Mouse (Mus musculus) lung, postnatal 36 days (tissue): ENCODE measurements around the gene Sh2d2a.
"Not testable (repeated sequence)": the region's sequence is repeated elsewhere in the genome, so short reads cannot be mapped to it uniquely, and the experiment has no call there.

Experiments
- DNase-seq: peaks from one replicate; pipeline ENCODE4 v3.0.0; 2022; ENCODE audit warnings: mixed read lengths

The Sh2d2a gene

DNA sequence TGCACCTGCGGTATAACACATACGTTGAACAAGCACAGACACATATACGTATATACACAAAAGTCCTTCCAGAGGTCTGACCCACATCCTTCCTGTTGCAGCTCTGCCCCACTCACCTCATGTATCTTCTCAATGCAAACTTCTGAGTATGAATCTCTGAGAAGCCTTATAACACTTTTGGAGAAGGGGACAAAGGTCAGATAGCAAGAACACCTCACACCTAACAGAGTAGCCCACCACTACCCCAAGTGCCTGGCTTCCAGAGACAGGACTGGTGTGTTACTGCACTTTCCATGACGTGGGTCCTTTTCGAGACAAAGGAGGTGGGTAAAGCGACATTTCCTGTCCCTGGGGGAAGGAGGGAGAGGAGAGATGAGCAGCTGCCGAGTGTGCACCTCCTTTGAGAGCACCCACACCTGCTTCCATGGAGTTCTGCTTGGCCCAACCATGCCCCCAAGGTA is at the start of gene Sh2d2a:
Sh2d2a (plus strand) TSS at position 106 of the 461 bp plus-strand sequence.
- DNase-seq: no peak

DNA sequence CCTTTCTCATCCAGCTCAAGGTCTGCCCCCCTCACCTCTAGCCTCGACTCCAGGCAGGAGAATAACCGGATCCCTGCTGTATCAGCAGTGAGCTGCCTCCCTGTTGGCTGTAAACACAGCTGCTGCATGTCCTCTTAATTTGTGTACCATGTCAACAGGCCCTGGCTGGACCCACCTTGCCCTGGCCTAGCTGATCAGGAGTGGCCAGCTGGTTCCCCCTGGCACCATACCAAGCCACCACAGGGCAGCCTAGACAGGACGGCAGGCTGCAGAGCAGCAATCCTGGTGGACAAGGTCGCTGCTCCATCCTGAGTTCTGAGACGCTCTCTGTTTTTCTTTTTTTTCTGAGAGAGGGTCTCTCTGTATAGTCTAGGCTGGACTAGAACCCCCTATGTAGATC is 44.9 kb upstream of the Sh2d2a start:
- DNase-seq: no peak

DNA sequence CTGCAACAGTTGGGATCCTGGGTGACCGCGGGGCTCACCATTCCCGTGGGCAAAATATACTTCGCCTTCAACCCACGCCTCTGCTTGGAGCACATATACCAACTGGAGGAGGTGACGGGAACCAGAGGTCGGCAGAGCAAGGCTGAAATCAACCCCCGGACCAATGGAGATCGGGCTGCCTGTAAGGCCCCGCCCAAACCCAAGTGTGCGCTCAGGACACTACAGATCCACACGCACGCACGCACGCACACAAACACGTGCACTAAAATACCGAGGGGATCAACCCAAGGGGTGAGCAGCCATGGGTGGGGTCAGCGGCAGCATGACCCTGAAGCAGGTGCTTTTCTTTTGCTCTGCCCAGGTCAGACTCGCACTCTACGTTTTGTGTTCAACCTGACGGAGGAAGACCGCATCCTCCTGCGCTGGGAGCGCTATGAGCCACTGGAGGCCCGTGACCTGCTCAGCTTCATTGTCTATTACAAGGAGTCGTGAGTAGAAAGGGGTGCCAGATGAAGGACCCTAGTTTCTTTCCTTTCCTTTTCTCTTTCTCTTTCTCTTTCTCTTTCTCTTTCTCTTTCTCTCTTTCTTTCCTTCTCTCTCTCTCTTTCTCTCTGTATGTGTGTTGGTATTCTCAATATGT is 42.4 kb upstream of the Sh2d2a start:
- no peak for DNase-seq

DNA sequence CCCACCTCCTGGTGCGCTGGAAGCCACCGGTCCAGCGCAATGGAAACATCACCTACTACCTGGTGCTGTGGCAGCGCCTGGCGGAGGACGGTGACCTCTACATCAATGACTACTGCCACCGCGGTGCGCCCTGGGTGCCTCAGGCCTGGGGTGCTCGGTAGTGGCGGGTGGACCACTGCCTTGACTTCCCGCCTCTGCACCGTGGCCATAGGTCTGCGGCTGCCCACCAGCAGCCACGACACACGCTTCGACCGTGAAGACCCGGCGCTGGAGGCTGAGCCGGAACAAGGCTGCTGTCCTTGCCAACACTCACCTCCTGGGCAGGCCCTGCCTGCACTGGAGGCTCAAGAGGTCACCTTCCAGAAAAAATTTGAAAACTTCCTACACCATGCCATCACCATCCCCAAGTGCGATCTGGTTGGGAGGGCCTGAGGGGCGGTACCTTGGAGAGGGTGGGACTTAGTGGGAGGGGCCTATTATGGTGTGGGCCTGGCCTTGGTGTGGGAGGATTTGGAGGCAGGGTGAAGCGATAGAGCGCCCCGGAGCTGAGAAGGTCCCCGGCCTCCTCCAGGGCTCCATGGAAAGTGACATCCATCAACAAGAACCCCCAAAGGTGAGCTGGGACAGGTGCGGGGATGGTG is 37.1 kb upstream of the Sh2d2a start:
- DNase-seq: no peak

DNA sequence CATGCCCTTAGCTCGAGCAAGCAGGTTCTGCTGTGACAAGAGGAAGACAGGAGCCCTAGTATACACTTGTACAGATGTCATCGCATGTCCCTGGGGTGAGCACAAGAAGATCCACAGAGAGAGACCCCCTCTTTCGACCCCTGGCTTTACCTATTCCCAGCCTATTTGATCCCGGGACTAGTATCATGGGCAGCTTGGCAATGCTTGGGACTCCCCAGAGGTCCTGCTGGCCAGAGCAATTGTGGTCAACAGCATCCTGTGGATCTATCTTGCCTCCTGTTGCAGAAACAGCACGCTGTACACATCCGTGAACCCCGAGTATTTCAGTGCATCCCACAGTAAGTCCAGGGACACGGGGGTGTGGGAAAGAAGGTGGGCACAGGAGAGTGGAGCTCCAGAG is 35.3 kb upstream of the Sh2d2a start:
- no peak for DNase-seq

DNA sequence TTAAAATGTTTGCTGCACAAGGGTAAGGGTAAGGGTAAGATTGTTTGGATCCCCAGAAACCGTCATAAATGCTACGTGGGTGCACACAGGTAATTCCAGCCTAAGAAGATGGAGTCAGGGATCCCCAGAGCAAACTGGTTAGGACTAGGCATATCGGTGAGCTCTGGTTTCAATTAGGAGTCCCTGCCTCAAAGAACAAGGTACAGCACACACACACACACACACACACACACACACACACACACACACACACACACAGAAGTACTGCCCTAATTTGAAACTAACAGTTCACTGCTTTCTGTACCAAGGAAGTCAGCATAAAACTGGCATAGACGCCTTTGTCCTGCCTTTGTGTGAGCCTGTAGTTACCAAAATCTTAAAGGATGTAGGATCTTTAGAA is 34.1 kb upstream of the Sh2d2a start:
- DNase-seq: no peak

DNA sequence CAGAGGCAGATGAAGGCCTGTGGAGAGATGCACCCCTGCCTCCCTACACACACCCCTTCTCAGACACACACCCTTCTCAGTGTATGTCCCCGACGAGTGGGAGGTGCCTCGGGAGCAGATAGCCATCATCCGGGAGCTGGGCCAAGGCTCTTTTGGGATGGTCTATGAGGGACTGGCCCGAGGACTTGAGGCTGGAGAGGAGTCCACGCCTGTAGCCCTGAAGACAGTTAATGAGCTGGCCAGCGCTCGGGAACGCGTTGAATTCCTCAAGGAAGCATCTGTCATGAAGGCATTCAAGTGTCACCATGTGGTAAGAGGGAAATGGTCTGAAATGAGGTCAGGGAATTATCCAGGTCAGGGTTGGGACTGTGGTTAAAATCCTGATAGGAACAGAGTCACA is 33.7 kb upstream of the Sh2d2a start:
- DNase-seq: no peak

DNA sequence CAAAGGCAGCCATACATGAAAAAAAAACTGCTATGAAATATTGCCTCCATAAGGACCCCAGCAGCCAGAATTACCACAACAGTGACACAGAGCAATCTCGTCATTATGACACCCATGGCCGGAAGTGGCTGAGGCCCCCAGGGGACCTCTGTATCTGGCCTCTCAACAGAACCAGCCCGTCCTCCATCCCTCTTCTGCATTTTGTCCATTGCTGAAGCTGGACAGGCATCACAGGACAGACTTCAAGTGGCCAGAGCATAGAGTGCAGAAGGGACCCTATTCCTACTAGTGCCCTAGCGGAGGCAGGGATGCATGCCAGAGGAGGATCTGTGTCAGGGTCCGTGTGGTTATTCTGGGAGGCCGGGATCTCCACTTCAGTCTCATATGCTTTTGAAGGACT is 30.4 kb upstream of the Sh2d2a start:
- no peak for DNase-seq

DNA sequence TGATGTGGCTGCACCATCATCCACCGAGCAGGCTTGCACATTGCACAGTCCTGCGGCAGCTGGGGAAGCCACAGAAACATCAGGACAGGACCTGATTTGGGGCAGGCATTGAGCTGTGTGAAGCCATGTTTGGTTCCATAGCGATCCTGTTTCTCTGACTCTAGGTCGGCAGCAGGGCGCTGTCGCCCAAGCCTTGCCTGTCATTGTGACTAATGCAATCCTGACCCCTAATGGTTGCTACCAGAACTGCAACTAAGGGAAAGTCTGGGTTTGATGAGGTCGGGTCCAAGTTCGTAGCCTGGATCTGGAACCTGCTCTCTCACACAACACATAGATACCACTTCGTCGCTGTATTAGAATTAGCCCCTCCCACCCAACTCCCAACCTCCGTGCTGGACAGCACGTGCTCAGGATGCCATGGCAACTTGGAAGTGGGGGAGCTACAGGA is 29.9 kb upstream of the Sh2d2a start:
- peak; percentile 90 for DNase-seq

DNA sequence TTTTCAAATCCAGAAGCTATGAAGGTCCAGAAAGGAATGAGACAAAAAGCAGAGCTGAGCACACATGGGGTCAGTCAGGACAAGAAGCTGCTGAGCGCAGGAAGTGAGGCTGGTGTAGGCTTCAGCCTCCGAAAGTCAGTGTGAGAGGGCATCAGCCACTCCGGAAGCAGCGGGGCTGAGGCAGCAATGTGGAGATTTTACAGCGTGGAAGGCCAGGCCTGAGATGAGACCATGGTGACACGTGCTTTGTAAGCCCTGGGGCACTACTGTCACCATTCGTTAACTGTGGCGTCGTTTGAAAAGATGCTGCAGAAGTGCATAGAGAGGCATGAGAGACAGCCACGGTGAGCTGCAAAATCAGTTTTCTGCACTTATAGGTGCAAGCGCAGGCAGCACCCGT is 28.3 kb upstream of the Sh2d2a start:
- no peak for DNase-seq

DNA sequence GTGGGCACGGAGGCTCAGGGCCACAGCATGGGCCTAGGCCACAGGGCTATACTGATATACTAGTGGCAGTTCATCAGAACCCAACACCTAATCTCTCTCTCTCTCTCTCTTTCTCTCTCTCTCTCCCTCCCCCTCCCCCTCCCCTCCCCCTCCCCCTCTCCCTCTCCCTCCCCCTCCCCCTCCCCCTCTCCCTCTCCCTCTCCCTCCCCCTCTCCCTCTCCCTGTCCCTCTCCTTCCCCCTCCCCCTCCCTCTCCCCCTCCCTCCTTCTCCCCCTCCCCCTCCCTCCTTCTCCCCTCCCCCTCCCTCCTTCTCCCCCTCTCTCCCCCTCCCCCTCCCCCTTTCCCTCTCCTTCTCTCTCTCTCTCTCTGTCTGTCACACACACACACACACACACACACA is 22.3 kb upstream of the Sh2d2a start, which contains the start of gene Pear1:
Pear1 (minus strand) TSS at position 101 of the 400 bp plus-strand sequence.
- not testable (repeated sequence) for DNase-seq

DNA sequence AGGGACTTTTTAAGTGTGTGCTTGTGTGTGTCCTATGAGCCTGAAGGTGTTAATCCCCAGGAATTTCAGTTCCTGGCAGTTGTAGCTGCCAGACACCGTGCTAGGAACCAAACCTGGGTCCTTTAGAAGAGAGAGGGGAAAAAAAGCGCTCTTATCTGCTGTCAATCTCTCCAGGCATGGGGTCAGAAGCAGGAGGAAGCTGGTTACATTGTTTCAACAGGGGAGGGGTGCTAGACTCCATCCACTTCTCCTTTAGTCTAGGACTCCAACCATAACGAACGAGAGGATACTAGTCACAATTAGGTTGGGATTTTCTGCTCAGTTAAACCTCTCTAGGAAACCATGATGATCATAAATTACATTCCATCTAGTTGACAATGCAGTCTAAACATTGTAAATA is 18.1 kb upstream of the Sh2d2a start:
- DNase-seq: no peak

DNA sequence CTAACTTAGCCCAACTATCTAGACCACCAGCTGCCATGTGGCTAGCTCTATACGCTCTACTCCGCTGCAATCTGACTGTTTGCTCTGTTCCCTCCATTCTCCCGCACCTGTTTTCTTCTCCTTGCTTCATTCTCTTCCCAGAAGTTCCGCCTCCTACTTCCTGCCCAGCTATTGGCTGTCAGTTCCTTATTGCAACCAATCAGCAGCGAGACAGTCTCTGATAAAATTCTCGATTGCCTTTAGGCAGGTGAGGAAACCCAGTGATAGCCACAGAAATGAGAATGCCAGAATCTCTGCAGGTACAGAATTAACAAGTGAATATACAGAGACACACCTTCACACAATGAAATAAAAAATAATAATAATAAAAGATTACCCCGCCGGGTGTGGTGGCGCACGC is 17.5 kb upstream of the Sh2d2a start:
- peak; percentile 12 for DNase-seq

DNA sequence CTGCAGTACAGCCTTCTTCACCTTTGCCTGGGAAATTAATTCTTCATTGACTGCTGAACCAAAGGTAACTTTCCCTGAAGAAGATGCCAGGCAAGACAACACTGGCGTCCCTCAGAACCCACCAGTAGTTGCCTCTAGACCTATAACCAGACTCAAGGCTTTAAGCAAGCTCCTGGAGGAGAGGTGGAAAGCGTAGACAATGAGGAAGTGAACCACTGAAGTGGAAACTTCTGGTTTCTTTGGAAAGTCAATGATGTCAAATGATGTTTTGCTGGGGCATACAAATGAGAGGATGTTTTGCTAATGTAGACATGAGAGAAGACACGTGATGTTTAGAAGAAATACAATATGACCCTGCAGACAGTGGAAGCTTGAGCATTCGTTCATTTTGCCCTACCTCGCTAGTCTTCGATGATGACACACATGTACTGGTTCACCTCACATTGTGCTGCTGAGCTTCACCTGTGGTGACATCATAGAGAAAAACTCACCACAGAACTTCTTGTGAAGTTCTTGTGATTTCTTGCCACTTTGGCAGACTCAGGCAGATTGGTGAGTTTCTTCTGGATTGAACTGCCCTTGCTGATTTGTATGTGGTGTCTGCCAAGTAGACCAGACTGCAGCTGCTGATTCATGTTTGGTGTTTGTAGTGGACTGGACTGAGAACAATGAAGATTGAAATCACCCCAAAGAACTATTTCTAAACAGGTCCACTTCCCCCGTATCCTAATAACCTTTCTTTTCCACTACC is 14.3 kb upstream of the Sh2d2a start:
- DNase-seq: no peak

DNA sequence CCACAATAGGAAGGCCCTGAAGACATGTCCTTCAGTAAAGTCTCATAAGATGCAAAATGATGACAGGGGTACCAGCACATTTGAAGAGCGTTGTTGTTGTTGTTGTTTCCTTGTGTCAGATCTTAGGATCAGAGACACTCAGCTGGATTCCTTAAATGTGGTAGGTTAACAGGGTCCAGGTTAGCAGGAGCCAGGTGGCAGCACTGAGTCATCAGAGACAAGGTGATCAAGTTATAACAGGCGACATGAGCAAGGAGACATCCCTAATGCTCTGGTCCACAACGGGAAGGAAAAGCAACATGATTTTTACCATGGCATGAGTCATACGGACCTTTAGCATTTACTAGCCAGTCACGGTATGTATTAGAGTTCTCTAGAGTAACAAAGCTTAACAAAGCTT is 13.1 kb upstream of the Sh2d2a start:
- peak; percentile 28 for DNase-seq

DNA sequence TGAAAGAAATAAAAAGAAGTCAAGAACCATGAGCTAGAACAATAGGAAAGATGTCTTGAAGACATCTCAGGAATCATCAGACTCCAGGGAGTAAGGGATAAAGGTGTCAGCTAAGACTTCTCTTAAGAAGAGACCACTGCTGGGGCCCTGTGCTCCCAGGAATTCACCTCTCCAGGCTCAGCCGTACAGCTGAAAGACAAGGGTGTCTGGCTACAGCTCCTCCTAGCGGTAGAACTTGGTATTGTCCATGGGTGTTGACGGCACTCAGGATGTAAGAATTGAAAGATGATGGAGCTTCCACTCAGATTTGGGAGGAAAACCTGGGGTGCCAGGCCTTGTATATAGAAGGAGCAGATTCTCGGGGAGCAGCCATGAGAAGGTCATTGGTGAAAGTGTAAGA is 7.9 kb upstream of the Sh2d2a start:
- DNase-seq: peak; percentile 87

DNA sequence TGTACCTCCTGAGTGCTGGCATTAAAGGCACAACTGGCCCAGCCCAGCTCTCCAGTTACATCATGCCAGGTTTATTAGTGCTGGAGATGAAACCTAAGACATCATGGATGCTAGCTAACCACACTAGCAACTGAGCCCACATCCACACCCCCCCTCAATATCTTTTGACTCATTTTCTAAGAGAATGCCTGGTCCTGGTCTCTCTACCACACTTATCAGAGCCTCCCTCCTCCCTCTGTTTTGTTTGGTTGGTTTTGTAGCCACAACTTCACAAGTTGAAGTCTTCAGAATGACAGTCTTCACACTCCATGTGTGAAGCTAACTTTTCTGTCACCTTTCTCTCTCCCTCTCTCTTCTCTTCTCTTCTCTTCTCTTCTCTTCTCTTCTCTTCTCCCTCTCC is 5.7 kb upstream of the Sh2d2a start:
- DNase-seq: no peak

DNA sequence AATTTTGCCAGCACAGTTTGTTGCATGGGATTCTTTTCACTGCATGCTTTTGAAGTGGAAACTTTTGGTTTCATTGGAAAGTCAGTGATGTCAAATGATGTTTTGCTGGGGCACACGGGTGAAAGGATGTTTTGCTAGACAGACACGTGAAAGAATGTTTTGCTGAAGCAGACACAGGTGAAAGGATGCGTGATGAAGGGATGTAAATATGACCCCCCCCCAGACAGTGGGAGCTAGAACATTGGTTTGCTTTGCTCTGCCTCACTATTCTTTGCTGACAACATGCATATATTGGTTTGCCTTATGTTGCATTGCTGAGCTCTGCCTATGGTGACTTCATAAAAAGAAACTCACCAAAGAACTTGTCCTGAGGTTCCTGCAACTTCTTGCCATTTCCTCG is 1.6 kb upstream of the Sh2d2a start:
- DNase-seq: no peak

DNA sequence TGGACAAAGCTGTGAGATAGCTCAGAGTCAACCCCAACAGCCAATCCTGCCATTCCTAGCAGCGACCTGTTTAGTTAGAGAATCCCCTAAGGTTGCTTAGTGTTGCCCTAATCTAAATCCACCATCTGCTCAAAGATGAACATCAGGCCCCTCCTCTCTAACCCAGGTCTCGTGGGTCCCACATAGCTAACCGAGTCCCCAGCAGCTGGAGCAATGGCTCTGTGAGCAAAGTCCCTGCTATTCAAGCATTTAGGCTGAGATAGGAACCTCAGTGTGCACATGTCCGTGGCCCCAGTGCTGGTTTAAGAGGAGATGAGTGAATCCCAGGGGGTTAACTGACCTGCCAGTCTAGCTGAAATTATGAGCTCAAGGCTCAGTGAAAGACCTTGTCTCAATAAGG is 369 bp upstream of the Sh2d2a start:
- DNase-seq: no peak

DNA sequence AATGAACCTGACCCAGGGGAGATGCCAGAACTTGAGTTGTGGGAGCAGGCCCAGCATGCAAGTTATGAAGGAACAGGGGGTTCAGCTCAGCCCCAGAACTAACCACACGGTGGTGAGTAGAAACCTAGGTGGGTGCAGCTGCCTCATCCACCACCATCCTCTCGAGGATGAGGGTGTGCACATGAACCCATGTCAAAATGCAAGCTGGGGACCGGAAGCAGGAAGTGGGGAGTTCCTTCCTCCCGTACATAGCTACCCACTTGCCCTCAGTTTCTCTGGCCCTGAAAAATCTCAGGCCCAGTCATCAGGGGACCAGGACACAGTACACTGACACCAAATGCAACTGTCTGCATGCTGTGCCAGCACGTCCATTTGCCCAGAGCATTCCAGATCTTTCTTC is 1.1 kb downstream of the Sh2d2a start:
- DNase-seq: no peak

DNA sequence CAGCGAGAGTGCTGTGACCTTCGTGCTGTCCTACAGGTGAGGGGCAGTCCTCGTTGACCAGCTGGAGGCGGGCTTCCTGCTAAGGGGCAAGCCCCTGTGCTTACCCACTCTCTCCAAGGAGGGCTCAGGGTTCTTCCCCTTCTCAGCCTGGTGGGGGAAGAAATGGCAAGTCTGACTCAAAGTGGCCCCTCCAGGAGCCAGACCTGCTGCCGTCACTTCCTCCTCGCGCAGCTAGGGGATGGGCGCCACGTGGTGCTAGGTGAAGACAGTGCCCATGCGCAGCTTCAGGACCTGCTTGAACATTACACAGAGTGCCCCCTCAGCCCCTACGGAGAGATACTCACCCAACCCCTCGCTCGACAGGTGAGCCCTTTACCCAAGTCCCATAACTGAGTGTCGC is 2.6 kb downstream of the Sh2d2a start:
- no peak for DNase-seq

DNA sequence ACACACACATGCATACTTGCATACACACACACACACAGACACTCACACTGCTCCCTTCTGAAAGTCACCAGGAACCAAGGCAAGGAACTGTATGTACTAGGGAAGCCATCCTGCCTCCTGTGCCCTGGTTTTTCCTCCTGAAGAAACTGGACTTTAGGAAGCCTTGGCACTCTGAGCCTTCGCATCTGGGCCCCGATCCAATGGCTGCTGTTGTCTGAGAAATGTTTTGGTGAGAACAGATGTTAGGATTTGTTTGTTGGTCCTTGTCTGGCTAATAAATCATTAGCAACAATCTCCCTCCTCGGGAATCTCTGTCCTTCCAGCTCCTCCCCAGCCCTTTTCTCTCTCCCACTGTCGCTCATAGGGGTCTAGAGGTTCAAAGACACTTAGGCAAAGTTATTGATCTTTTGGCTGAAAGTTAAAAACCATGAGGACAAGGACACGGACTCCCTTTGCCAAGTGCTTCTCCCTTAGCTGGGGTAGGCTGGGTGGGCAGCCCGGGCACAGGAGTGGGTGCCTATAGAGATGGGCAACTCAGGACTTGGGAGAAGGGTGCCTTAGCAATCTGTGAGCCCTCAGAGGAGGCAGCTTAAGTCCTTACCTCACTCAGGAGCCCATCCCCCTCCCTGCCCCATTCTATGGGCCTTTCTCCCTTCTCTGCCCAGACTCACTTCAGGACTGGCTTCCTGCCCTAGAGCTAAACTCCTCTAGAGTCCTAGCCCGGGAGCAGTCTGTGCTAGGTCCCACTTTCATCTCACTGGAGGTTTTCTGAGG is 8.4 kb downstream of the Sh2d2a start:
- peak; percentile 27 for DNase-seq

DNA sequence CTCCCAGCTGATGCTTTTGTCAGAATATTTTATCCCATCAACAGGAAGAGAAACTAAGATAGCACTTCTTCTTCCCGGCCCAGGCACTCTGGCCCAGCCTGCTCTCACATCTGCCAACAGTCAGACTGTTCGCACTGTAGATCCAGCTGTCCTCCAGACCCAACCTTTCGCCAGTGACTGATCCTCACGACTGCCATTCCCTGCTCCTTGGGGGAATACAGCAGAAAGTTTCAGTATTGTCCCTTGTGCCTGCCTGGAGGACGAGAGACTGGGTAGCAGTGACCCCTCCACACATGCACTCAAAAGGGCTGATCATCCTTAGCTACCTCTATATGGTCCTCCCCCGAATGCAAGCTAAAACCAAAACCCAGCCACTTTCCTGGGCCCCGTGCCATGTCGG is 9.4 kb downstream of the Sh2d2a start:
- DNase-seq: no peak
